Mouse (Mus musculus) frontal cortex, postnatal 36 days (tissue): ENCODE measurements around the gene Adamts4.
"Not testable (repeated sequence)": the region's sequence is repeated elsewhere in the genome, so short reads cannot be mapped to it uniquely, and the experiment has no call there.

Experiments
- DNase-seq, 2 experiments: peaks; one replicate each; pipeline ENCODE4 v3.0.0; 2022; ENCODE audit warnings: low spot score in 2 of 2

The Adamts4 gene

DNA sequence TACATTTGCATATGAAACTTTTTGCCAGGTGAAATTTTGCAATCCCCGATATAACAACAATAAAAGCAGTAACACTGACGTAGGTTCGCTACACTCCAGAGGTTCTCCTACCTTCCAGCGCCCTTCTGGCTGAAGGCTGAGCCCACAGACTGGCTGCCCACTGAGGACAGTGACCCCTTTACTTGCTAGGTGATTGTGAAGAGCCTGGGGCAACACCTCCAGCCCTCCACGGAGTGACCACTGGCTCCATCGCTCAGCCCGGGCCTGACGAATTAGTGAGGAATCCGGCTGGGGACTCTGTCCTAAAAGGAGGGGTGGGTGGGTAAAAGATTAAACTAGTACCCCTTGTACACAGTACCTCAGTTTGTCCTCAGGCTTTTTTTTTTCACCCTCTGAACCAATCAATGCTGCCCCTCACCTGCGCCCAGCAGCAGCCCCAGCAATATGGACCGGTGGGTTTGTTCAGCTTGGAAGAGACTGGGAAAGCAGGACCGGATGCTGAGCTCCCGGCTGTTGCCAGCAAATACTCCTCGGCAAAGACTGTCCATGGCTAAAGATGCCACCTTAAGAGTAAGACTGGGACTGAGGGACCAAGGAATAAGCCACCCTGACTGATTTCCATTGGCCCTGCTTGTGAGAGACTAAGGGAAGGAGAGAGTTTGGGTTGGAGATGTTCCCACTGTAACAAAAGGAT lies 28.9 kb downstream of the Adamts4 start:
- DNase-seq = no peak

DNA sequence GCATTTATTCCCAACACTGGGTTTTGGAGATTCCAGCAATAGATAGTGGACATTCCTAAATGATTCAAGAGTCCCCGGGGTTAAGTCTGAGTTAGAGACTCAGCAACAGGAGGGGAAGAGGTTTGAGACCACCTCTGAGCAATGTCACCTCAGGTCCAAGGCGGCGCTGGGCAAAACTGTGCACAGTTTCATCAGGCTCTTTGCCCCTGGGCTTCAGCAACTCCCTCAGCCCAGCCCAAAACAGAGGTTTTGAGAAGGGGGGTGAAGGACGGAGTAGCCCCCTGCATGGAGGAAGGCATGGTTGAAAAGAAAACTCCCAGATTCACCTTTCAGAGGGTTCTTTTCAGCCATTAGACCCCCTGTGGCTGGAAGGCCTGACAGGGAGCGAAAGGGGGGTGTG lies 29.5 kb downstream of the Adamts4 start:
- no peak for DNase-seq

DNA sequence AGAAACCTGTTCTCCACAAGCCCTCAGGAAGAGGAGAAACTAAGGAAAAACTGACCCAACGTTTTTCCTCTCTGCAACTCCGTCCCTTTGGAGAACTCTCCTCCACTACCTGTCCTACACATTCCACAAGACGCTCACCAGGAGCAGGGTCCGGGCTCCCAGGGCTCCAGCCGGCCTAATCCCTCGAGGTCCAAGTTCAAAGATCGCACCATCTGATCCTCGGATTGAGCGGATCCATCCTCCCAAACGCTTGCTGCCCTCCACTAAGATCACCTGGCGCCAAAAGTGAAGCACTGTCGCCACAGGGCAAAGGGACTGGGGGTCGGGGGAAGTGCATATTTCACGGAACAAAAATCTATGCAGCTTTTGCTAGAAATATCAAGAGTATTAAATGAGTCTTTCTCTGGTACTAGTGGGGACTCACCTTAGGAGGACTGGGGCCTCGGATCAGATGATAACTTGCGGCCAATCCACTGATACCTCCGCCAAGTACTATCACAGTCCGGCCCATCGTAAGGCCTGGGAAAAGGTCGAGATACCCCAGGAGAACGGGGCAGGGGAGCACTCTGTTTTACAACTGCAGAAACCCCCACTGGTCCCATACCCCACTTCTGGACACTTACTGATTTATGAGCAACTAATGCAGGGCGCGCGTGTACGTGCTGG lies 30.2 kb downstream of the Adamts4 start:
- DNase-seq = no peak

DNA sequence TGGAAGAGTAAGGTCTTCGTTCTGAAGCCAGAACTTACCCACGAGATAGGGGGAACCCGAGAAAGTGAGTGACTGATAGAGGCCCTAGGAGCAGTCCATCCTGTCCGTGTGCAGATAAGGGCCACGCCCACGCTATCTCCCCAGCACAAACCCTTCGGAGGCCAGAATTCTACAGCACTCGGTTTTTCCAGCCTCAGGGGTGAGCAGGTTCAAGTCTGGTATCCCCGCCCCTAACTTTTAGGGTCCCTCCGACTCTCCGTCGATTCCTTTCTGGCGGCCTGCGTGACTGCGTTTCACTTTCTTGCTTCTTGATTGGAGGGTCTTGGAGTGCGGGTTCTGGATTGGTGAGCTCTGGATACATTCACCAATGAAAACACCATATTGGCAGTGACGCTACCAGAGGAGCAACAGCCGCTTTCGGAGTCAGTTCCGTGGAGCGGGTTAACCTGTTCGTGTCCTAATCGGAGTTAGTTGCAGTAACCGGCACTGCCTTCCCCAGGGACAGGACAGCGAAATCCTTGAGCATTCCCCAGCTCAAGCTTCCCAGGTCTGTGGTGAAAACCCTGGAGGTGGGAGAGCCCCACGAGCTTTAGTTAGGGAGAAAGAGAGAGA lies 30.8 kb downstream of the Adamts4 start, which contains the start of gene Ppox:
Ppox (minus strand) TSS at position 271 of the 612 bp plus-strand sequence.
- DNase-seq = peak; percentile 93 to 96

DNA sequence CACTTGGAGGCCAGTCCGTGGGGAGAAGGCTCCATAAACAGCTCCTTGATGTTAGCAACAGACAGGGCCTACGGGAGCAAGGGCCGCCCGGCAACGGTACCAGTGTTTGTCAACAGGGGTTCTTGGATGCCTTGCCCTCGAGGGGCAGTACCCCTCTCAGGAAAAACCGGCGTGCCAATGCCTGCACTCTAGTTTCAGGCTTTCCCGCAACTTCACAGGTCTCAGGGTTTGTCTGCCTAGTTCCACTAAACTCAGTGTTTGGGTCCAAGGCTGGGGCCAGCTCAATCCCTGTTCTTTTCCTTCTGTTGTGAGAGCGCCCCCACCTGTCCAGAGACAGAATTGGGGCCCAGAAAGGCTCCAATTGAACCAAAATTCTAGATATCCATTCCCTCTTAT lies 31.3 kb downstream of the Adamts4 start:
- DNase-seq = peak in 1 of 2 experiments; percentile 80

DNA sequence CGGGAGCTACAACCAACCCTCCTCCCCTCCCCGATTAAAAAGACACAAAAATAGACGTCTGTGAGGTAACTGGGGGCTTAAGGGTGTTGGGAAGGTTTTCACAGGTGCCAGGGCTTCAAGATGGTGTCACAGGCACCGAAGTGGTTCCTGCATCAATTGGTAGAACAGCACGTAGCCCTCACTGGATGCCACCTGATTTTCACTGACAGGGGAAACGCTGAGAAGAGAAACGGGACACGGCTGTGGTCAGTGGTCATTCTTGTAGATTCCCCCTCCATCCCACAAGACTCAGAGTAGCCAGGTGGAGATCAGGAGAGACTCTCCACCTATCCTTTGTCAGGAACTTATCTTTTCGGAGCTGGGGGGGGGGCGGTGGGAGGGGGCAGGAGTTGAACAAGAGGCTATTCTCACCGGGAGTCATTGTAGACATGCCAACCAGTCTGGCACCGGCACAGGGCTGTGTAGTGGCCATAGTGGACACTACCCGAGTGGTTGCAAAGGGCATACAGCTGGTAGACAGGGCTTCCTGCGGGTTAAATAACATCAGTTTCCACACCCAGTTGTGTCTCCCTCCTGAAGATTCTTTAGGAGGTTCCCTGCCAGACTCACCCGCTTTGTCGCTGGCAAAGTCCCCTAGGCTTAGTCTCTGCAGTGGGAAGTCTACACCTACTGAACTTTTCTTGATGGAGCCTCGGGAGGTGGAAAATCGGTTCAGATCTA lies 32.0 kb downstream of the Adamts4 start:
- no peak for DNase-seq

DNA sequence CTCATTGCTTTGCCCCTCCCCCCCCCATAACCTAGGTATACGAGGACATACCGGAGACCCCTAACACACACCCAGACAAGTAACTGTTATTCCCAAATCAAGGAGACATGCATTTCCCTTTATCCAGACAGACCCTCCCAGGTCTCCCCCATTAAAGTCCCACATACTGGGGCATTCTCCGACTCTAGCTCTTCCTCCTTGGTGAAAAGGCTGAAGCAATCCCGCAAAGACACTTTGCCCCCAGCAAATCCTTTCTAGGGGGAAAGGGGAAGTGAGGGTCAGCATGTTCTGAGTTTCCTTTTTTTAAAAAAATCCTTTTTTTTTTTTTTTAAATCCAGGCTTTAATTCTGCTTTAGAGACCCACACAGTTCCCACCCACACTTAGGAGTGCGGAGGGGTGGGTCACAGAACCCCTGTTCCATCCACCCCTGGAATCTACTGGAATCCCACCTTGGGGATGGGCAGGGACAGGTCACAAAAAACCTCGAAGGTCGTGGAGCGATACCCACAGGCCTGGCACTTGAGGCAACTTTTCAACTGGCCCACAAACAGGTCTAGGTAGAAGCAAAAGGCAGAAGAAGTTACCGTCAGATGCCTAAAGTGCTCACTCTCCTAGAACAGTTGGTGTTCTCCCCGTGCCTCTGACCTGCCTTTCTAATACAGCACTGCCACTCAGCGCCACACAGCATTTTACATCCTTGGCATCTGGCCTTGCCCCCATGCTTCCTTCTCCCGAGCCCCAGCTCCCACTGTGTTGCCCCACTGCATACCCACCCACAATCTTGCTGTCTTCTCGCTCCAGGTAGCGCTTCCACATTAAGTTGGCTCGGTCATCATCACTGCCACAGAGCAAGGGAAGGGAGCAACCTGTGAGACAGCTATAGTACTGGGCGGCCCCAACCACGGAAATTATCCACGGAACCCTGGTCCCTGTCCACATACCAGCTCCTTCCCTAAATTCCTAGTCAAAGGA lies 33.3 kb downstream of the Adamts4 start:
- DNase-seq = no peak

DNA sequence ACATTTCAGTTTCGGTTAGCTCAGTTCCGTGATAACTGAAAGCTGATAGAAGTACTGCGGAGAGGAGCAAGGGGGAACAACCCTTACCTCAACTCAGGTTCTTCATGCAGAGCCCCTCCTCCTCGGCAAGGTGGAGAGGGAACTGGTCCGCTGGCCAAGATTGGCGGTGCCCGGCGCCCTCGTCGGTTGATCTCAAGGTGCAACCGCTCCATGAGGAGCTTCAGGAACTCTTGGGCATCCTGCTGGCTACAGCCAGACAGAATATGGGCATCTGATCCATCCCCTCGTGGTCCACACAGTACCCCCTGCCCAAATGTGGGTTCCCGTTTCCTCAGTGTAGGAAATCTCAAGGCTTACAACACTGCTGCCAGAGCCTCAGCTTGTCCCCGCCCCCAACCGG lies 34.3 kb downstream of the Adamts4 start:
- DNase-seq = no peak

DNA sequence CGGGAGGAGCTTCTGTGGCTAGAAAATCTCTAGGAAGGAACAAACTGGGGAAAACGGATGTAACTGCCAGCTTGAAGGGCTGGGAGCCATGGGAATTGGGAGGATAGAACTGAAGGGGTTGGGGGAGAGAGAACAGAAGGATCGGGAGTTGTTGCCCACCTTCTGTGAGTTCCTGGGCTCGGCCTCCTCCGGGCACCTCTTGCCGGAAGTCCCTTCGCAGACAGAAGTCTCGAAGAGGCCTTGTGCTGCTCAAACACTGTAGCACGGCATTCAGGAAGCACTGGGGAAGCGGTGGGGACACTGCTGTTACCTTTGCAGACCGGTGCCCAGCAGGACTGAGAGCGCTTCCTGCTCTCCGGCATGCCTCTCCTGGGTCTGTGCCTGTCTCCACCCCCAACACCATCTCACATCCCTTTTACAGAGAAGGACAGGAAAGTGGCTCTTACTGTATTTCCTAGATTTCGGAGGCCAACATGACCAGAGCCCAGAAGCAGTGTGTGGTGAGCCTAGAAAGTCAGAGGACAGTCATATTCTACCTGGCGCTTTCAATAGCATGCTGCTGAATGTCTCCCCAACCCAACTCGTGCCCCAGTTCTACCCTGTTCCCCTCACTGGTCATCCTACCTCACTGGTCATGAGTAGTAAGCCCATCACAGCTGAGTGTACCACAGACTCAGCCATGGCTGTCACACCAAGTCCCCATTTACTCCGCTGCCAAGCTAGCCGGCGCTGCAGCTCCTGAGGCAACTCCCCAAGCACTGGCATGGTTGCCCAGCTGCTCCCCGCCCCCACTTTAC lies 35.1 kb downstream of the Adamts4 start:
- DNase-seq = no peak

DNA sequence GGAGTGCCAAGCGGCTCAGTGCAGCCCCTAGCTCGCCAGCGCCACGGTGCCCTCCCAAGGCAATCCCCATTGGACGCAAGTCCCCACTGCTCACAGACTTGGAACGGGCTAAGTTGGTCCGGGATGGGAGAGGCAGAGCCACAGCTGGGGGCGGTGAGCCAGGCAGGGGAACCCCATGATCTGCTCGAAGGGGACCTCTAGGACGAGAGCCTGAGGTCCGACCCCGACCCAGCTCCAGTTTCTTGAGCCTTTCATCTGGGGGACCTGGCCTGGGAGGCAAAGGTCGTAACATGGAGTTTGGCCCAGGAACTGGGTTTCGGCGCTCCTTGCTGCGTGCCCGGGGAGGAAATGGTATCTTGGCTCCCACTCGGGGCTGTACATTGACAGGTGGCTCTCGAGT lies 36.3 kb downstream of the Adamts4 start:
- no peak for DNase-seq

DNA sequence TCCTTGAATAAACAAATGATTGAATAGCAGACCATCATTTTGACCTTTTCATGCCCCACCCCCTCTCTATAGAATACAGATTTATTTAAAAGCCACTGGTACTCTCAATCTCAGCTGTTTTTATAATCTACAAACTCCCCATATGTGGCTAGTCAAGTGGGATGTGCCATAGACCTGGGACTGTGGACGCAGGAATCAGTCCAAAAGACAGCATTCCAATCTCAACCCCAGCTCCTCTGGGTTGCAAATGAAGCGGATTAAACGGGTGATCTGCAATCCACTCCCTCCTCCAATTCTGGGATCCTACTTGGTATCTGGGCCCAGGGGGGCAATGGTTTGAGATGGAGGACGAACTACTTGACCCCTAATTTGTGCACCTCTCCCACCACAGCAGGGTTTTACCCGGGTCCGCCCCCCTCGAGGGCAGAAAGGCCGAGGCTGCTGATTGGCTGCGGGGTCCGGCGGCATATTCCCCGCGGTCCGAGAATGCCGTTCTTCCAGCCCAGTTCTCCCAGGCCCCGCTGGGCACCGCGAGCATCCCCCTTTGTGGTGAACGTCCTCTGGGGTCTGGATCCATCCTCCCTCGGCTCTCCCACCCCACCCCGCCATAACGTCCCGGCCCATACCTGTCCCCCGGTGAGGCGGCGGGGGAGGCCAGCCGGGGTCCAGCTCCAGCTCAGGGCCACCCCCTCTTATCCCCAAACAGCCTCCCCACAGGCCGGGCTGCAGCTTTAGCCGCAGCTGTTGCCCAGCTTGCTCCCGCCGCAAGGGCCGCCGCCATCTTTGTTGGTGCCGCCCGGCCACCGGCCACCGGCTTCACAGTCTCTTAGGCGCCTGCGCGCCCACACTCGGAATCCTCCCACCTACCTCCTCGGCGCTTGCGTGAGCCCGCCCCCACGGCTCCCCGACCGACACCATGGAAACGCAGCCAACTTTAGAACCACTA lies 37.2 kb downstream of the Adamts4 start, which contains the start of gene Usp21:
Usp21 (minus strand) TSS at position 856 of the 946 bp plus-strand sequence.
- peak; percentile 92 to 96 for DNase-seq

DNA sequence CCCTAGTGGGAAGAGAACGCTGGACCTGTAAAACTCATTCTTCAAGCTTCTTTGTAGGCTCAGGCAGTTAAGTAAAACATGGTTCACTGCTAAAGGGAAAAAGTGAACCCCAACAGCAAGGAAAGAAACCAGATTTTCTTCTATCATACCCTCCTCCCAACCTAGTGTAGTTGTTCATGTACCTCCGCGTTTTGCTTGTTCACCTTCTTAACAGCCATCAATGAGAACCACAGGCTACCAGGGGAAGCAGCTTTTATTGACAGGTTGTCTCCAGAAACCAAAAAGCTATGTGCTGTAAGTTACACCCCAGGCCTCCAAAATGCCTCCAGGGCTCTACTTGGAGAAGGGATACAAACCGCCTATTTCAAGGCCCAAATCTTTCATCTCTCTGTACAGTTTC lies 38.1 kb downstream of the Adamts4 start:
- DNase-seq = no peak

DNA sequence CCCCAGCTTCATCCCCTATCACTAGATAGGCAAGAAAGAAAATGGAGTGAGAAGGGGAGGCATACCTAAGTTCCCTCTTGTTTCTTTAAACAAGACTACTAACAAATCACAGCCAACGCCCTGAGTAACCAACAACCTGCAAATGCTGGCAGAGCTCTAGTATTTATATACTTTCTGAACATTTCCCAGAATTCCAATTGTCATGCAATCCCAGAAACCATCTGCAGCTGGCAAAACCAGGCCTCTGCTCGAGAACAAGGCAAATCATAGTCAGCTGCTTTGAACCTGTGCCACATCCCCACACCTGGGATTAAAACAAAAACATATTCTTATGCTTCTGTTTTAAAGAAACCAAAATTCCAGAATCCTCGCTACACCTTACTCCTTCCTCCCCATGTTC lies 43.1 kb downstream of the Adamts4 start:
- no peak for DNase-seq

DNA sequence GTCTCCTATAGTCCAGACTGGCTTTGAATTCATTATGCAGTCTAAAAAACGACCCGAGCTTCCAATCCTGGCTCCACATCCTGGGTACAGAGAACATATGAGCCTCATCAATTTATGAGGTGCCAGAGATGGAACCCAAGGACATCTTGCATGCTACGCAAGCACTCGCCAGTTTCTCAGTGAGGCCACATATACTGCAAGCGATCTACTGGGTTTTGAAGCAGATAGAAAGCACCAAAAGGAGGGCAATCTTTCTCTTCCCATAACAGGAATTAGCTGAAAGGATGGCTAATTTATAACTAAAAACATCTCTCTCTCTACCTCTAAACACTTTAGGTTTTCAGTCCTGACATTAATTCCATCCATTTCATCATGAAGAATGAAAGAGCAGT lies 43.7 kb downstream of the Adamts4 start:
- no peak for DNase-seq

DNA sequence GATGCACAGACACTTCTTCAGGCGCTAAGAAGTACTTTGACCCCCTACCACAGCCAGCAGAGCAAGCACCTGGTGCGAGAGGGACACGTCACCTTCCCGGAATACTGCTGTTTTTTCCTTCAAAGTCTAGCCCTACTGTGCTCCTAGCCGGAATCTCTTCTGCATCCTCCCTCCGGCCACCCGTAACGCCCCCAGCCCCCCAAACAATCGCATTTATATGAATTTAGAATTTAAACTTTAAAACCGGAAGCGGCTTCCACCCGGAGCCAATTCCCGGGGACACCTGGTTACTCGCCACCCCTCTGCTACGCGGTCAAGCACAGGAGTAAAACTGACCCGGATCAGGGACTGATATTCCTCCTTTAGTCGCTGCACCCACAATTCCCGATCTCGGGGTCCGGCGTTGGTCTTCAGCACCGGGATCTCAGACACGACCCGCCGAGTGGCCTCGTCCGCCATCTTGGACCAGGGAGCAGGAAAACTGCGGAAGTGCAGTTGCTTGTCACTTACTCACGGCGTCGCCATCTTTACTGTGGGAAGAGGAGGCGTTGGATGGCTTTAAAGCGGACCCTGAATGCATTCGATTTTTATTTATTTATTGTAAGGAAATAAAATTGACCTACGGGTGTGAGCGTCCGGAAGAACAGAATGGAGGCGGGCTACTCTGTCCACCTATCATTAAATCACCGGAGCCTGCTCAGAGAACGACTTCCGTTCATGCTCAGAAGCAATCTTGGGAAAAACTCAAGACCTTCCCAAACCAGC lies 44.3 kb downstream of the Adamts4 start, which contains the start of gene Ufc1:
Ufc1 (minus strand) TSS at position 727 of the 765 bp plus-strand sequence.
- peak; percentile 88 to 90 for DNase-seq

DNA sequence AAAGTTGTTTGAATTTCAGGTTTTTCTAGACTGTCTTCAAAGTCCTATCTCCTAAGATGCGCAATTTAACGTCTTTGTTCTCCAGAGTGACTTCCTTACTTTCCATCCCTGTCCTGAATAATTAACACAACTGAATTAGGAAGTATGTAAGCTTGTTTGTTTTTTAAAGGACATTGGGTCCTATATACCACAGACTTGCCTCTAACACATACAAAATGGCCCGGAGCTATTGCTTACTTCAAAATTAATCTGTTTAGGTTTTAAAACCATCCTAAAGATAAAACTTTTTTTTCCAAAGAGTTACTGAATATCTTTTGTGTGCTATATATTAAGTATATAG lies 44.8 kb downstream of the Adamts4 start:
- no peak for DNase-seq

DNA sequence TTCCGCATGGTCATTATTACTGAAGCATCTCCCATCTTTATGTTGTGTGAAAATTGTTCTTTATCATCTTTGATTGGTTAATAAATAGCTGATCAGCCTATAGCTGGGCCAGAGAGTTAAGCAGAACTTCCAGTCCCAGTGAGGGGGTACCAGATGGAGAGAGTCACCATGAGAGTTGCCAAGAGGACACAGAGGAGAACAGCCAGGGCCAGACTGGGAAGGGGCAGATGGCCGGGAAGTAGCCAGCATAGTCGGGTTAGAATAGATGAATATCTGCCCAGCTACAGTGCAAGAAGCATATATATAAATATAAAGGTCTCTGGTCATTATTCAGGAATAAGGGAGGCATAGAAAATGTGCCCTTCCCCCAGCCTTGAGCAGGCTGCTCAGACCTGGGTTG lies 48.0 kb downstream of the Adamts4 start:
- DNase-seq = no peak

DNA sequence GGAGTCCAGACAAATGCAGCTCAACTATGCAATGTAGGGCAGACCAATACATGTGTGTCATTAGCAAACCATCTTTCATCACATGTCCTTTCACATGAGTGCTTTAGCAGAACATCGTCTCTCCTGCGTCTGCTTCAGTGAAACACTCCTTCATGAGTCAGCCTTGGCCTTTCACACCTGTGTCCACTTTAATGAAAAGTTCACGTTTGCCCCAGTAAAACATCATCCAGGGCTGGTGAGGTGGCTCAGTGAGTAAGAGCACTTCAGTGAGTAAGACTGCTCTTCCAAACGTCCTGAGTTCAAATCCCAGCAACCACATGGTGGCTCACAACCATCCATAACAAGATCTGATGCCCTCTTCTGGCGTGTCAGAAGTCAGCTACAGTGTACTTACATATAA lies 55.9 kb downstream of the Adamts4 start:
- not testable (repeated sequence) for DNase-seq
